Mouse (Mus musculus) spleen, embryonic (tissue): ENCODE measurements at regions not wholly inside any gene's neighbourhood (a gene's known extent, or its start where the extent isn't known, plus 50 kb on each side); places are given as distances from the start of the nearest gene placed in this dataset.

ENCODE experiments used
- CTCF ChIA-PET: fragments of 350-600 bp; sonication (Branson Sonifier 250); formaldehyde crosslinking; loops from one replicate; lab custom pipeline; 2022; lab: Charles Lee

DNA sequence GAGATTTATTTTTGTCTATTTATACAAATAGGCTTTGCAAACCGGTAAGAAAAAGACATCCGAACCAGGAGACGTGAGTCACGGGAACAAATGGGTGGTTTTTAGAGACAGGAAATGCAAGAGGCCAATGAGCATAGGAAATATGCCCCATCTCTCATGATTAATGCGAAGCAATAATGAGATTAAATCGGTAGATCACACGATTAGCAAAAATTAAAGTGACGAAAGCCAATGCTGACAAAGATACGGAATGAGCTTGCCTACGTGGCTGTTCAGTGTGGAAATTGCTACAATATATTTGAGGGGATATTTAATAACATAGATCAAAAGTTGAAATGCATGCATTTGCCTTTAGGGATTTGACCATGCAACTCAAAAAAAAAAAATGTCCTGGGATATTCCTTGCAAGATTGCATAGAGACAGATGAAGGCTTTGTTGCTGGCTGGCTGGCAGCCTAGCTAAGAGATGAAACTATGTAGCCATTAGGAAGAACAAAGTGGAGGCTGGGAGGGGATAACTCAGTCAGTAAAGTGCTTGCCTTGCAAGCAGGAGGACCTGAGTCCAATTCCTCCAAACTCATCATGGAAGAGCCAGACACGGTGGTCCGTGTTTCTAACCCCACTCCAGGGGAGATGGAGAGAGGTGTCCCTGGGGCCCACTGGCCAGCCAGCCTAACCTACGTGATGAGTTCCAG lies 60.2 kb upstream of the Unc5b start:
- CTCF ChIA-PET, result no interaction called here

DNA sequence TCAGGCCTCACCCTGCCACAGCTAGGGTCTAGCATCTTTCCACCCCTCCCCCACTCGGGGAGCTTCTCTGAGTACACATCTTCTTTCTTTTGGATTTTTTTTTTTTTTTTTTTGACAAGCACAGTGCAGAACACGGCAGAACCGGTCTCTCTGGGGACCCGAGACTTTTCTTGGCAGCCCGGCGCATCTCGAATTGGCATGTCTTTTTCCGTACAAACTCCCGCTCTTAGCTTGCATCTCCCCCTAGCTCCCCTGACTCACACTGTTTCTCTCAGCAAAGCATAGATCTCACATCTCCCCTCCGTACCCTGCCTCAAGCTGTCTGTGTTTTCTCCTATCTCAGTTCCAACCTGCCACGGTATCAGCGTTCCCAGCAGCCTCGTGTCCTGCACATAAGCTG lies 58.4 kb upstream of the Unc5b start:
- CTCF ChIA-PET, result no interaction called here

GRCm38 (mm10) chr10:60888541-60888940 lies 57.2 kb upstream of the Unc5b start:
- CTCF ChIA-PET, result no interaction called here

DNA sequence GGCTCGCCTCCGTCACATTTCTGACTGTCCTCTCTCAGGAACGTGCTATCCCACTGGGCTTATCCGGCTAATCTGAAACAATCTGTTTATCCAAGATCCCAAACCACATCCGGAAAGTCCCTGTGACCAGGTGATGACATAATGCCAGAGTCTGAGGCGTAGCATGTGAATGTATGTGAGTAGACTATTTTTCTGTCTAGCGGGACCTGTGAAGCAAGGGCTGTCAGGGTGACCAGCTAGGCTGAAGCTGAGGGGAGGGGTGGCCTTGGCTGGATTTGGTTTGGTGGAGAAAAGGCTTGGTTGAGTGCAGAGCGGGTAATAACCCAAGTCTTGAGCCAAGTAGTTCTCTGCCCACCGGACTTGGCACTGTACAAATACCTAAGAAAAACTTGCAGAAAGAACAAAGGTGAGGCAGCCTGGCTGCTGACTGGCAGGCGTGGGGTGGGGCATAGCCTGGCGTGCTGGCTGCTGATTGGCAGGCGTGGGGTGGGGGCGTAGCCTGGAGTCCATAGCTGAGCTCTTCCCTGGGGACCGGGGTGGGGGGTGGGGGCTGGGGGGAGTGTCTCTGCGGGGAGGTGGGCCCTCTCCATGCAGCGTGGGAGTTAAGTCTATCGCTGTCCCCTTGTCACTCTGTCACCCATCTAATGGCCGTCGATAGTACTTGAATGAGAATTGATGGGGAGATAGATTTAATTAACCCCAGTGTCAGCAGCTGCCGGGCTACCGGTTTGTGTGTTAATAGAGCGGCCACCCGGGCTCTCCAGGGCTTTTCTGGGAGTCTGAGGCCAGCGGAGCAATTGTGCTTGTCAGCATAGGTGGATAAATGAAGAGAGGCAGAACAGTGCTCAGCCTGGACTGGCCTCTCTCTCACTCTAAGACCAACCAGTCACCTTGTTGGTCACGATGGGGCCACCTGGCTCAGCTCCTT lies 54.2 kb upstream of the Unc5b start:
- CTCF ChIA-PET, result no interaction called here

DNA sequence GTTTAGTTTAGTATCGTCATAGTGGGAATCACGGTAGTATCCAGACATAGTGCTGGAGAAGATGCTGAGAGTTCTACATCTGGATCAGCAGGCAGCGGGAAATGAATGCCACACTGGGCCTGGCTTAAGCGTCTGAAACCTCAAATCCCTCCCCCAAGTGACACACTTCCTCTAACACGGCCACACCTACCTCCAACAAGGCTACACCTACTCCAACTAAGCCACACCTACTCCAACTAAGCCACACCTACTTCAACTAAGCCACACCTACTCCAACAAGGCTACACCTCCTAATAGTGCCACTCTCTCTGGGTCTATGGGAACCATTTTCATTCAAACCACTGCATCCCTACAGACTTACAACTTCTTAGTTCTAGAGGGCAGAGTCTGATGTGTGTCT lies 53.4 kb upstream of the Unc5b start:
- CTCF ChIA-PET, result no interaction called here
